Mouse (Mus musculus) hindbrain, embryonic 10.5 days (tissue): Measurements from ENCODE around the gene Inpp4a. TPM values are rescaled to one million over a fixed set of nuclear protein-coding genes. Genes with fewer than 3 reads are reported as not detected.

Experiments
- DNase-seq: peaks from one replicate; pipeline ENCODE4 v3.0.0-alpha.2; 2017; ENCODE audit warnings: low spot score
- H3K27ac ChIP-seq: fragments of 300-500 bp; sonication (generic); 2 replicates; pipeline ENCODE4 v1.5.1; 2016; ENCODE audit warnings: mild to moderate bottlenecking, moderate library complexity
- H3K27me3 ChIP-seq: fragments of 300-500 bp; sonication (generic); 2 replicates; pipeline ENCODE4 v1.6.1; 2016; ENCODE audit warnings: mild to moderate bottlenecking; ENCODE audit not compliant: poor library complexity, insufficient read depth, severe bottlenecking
- H3K36me3 ChIP-seq: fragments of 300-500 bp; sonication (generic); 2 replicates; pipeline ENCODE4 v1.6.1; 2016; ENCODE audit warnings: mild to moderate bottlenecking, moderate library complexity
- H3K4me1 ChIP-seq: fragments of 300-500 bp; sonication (generic); replicated peaks from 2 replicates; pipeline ENCODE4 v1.6.1; 2016; ENCODE audit warnings: mild to moderate bottlenecking
- H3K4me3 ChIP-seq: fragments of 300-500 bp; sonication (generic); 2 replicates; pipeline ENCODE4 v1.5.1; 2016; ENCODE audit warnings: mild to moderate bottlenecking, moderate library complexity
- H3K9me3 ChIP-seq: fragments of 300-500 bp; sonication (generic); 2 replicates; pipeline ENCODE4 v1.6.1; 2016; ENCODE audit warnings: mild to moderate bottlenecking, moderate library complexity
- WGBS: fragments of 180-500 bp; shearing (Covaris S2); methylation state at CpG from one replicate; pipeline ENCODE4 v1.1.7; 2016; 5-methylcytosine and 5-hydroxymethylcytosine counted together
- polyA plus RNA-seq: library from polyadenylated mRNA; unstranded; fragments of >200 nt; fragmentation: Nextera tagmentation; extraction: Ambion mirVana; gene quantifications from 2 replicates; pipeline ENCODE4 v1.2.1, GENCODE M21; 2016

Gene Inpp4a
- polyA plus RNA-seq, 1 experiment from 2014 or later = 21.8 TPM

- Histone ChIP-seq H3K4me1 (peaks cover 3% of the 10 kb centered on the region), H3K36me3 (no peaks in the 10 kb centered on the region)
- 84% methylated on average over 9 of the region's 9 CpGs for WGBS
Observed at GRCm38 (mm10) chr1:37305691-37306287, 6.1 kb downstream of the Inpp4a start.

GRCm38 (mm10) chr1:37307586-37307985 is 7.9 kb downstream of the Inpp4a start:
- no peaks in the 10 kb centered on the region for H3K27me3 ChIP-seq
- no peaks in the 10 kb centered on the region for H3K36me3 ChIP-seq
- no peak overlapping the region for H3K27ac ChIP-seq
- no peaks in the 10 kb centered on the region for H3K4me1 ChIP-seq
- H3K4me3 ChIP-seq = no peak overlapping the region
- 91% methylated on average over 2 of the region's 2 CpGs for WGBS
- no peak for DNase-seq
- H3K9me3 ChIP-seq = 0 out of 2 replicates have a peak, but pooled peaks cover 7% of the 10 kb centered on the region

More at GRCm38 (mm10) chr1:37305691-37306287, 6.1 kb downstream of the Inpp4a start:
- Histone ChIP-seq H3K9me3 (0 out of 2 replicates have a peak, but pooled peaks cover 7% of the 10 kb centered on the region), H3K27ac (no peak overlapping the region), H3K4me3 (no peak overlapping the region), H3K27me3 (peaks cover 5% of the 10 kb centered on the region; the same call in 1 of the 2 replicates)
- DNase-seq = no peak

DNA sequence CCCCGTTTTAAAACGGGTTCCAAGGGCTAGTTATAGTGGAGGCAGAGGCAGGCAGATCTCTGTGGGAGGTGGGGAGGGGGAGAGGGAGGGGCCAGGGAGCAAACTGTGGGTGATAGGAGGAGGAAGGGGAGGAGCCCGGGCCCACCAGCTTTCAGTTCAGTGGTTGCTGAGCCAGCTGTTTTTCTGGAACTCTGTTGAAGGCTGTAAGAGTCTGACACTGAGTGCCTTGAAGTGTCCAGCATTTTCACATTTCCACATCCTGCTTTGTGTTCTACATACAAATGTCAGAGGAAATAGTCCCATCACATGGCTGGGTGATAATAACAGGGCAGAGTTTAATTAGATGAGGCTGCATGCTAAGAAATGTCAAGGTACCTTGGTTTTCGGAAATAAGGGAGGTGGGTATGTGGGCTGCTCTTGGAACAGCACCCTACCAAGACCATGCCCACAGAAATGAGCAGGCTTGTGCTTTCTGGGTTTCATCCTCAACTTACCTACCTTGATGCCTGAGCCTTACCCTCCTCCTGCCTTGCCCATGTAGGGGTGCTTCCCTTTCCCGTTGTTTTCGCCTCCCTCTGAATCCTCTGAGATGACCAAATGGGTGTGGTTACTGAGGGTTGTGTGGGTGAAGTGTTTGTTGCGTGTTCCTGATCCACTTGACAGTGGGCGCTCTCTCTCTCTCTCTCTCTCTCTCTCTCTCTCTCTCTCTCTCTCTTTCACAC is 8.5 kb downstream of the Inpp4a start:
- 85% methylated on average over 8 of the region's 8 CpGs for WGBS

DNA sequence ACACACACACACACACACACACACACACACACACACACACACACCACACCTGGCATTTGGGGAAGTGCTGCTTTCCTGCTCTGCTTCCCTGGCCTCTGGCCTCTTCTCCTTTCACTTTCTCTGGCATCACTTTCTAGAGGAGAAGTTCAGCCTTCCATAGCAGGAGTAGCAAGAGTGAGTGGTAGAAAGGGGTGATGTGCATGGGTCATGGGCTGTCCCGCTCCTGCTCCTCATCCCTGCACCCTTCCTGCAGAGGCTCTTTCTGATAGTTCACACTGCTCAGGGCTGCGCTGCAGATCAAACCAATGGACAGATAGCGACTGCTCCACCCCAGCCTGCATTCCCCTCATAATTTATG is 9.1 kb downstream of the Inpp4a start:
- no peaks in the 10 kb centered on the region for H3K36me3 ChIP-seq
- WGBS = 91% methylated on average over 3 of the region's 3 CpGs
- peaks cover under 1% of the 10 kb centered on the region; the same call in 1 of the 2 replicates for H3K4me1 ChIP-seq
- H3K27me3 ChIP-seq = no peaks in the 10 kb centered on the region
- H3K27ac ChIP-seq = no peak overlapping the region
- H3K4me3 ChIP-seq = no peak overlapping the region
- DNase-seq = no peak
- H3K9me3 ChIP-seq = 0 out of 2 replicates have a peak, but pooled peaks cover 7% of the 10 kb centered on the region

More for the DNA sequence above, 8.5 kb downstream of the Inpp4a start:
- Histone ChIP-seq H3K27me3 (no peaks in the 10 kb centered on the region), H3K36me3 (no peaks in the 10 kb centered on the region), H3K9me3 (0 out of 2 replicates have a peak, but pooled peaks cover 7% of the 10 kb centered on the region), H3K4me1 (no peaks in the 10 kb centered on the region), H3K27ac (no peak overlapping the region), H3K4me3 (no peak overlapping the region)
- no peak for DNase-seq

DNA sequence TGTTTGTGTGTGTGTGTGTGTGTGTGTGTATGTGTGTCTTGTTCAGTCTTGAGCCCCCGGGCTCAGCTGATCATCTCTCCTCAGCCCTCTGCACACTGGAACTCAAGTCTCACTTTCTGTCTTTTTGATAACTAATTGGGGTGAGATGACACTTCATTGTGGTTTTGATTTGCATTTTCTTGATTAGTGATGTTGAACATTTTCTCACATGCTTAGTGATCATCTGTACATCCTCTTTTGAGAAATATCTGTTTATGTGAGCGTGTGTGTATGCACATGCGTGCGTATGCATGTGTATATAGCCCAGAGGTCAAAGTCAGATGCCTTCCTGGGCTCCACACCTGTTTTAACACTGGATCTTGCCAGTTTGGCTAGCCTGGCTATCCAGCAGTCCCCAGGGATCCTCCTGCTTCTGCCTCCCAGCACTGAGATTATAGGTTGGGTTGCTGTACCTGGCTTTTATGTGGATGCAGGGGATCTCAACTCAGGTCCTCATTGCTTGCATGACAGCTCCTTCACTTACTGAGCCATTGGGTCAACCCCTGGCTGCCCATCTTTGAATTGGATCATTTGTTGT is 10.4 kb downstream of the Inpp4a start:
- Histone ChIP-seq H3K4me1 (peaks cover 14% of the 10 kb centered on the region), H3K4me3 (no peak overlapping the region), H3K36me3 (no peaks in the 10 kb centered on the region), H3K27ac (no peak overlapping the region), H3K9me3 (0 out of 2 replicates have a peak, but pooled peaks cover 7% of the 10 kb centered on the region), H3K27me3 (no peaks in the 10 kb centered on the region)
- WGBS = 91% methylated on average over 4 of the region's 4 CpGs
- DNase-seq = no peak

DNA sequence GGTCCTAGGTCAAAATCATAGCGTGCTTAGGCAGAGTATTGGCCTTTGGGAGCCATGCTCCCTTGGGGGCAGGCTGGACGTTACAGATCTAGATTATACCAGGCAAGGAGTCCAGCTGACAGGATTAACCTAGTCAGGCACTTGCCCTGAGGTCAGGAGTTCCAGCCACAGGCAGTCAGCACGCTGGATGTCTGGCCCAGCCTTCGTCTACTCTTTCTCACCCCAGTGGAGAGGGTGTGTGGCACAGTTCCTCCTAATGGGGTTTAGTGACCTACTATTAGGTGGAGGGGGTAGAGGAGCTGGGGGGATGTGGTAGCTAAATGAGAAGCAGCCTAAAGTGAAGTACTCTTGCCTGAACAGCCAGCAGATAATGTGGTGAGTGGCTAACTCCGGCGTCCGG is 14.7 kb downstream of the Inpp4a start:
- no peaks in the 10 kb centered on the region for H3K27me3 ChIP-seq
- H3K4me1 ChIP-seq = peaks cover 25% of the 10 kb centered on the region
- 53% methylated on average over 7 of the region's 7 CpGs for WGBS
- H3K36me3 ChIP-seq = no peaks in the 10 kb centered on the region
- DNase-seq = no peak
- no peak overlapping the region for H3K27ac ChIP-seq
- 0 out of 2 replicates have a peak, but pooled peaks cover 7% of the 10 kb centered on the region for H3K9me3 ChIP-seq
- H3K4me3 ChIP-seq = no peak overlapping the region

GRCm38 (mm10) chr1:37317644-37318285 is 18.1 kb downstream of the Inpp4a start:
- DNase-seq = no peak
- Histone ChIP-seq H3K9me3 (no peaks in the 10 kb centered on the region), H3K36me3 (no peaks in the 10 kb centered on the region), H3K27me3 (no peaks in the 10 kb centered on the region), H3K4me3 (no peak overlapping the region), H3K27ac (no peak overlapping the region), H3K4me1 (peaks cover 25% of the 10 kb centered on the region)
- WGBS = 86% methylated on average over 7 of the region's 7 CpGs

DNA sequence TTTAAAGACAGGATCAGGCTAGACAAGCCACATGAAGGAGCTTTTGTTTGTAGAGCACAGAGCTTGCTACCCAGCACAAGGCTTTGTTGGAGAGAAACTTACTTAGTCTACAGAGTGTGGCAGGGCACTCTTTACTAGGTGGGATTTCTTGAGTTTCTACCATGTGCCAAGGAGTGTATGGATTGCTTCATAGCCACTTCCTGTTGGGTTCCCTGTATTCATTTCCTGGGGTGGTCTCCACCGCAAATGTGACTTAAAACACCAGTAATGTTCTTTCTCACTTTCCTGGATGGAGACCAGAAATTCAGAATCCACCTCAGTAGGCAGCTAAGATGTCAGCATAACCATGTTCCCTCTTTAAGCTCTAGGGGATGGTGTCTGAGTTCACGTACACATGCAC is 18.9 kb downstream of the Inpp4a start:
- Histone ChIP-seq H3K36me3 (no peaks in the 10 kb centered on the region), H3K9me3 (no peaks in the 10 kb centered on the region)

GRCm38 (mm10) chr1:37322690-37323089 is 23.0 kb downstream of the Inpp4a start:
- 94% methylated on average over 2 of the region's 2 CpGs for WGBS
- H3K9me3 ChIP-seq = no peaks in the 10 kb centered on the region
- no peaks in the 10 kb centered on the region for H3K36me3 ChIP-seq
- no peak overlapping the region for H3K27ac ChIP-seq
- no peaks in the 10 kb centered on the region for H3K4me1 ChIP-seq
- no peak overlapping the region for H3K4me3 ChIP-seq
- no peaks in the 10 kb centered on the region for H3K27me3 ChIP-seq
- no peak for DNase-seq

More for the DNA sequence above, 18.9 kb downstream of the Inpp4a start:
- Histone ChIP-seq H3K4me1 (peaks cover 25% of the 10 kb centered on the region), H3K4me3 (no peak overlapping the region), H3K27me3 (no peaks in the 10 kb centered on the region), H3K27ac (no peak overlapping the region)
- DNase-seq = no peak
- 91% methylated on average over 2 of the region's 2 CpGs for WGBS

DNA sequence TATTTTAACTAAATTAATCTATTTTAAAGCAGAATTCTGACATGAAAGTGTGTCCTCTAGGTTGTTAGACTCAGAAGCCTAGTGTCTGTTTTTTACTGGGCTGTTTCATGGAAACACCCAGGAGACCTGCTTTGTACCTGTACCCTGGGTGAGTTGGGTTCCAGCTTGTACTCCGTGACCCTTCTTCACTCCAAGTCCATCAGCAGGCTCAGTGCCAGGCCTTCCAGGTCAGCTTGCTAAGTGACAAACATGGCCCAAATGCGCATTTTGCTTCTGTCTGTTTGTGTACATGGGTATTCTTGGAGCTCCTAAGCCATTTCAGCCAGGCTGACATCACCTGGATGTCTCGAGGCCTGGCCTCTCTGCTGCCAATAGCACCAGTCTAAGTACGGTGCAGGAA is 23.5 kb downstream of the Inpp4a start:
- no peaks in the 10 kb centered on the region for H3K4me1 ChIP-seq
- no peak for DNase-seq
- no peak overlapping the region for H3K27ac ChIP-seq
- no peak overlapping the region for H3K4me3 ChIP-seq
- H3K36me3 ChIP-seq = no peaks in the 10 kb centered on the region
- 93% methylated on average over 4 of the region's 4 CpGs for WGBS
- no peaks in the 10 kb centered on the region for H3K27me3 ChIP-seq
- no peaks in the 10 kb centered on the region for H3K9me3 ChIP-seq

GRCm38 (mm10) chr1:37324569-37324968 is 24.9 kb downstream of the Inpp4a start:
- no peak for DNase-seq
- Histone ChIP-seq H3K4me3 (no peak overlapping the region), H3K27ac (no peak overlapping the region), H3K4me1 (no peaks in the 10 kb centered on the region), H3K36me3 (no peaks in the 10 kb centered on the region), H3K9me3 (peaks cover 5% of the 10 kb centered on the region), H3K27me3 (no peaks in the 10 kb centered on the region)
- WGBS = 44% methylated on average over 5 of the region's 5 CpGs

DNA sequence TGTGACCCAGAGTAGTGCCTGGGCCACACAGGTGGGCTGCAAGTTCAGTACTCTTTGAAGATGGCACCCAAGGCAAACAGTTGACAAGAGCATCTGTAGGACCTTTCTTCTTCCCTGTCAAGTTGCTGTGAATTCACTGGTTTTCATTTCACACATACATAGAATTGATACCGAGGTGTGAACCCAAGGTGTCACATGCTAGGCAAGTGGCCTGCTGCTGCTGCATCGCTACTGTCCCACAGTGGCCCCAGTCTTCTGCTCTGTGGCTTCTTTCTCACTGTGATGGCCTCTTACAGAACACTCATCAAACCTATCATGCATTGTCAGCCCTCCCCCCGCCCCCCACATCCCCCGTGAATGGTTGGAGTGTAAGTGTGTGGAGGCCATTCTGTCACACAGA is 27.6 kb downstream of the Inpp4a start:
- Histone ChIP-seq H3K9me3 (peaks cover 5% of the 10 kb centered on the region), H3K36me3 (no peaks in the 10 kb centered on the region), H3K4me1 (no peaks in the 10 kb centered on the region), H3K27ac (no peak overlapping the region), H3K4me3 (no peak overlapping the region), H3K27me3 (no peaks in the 10 kb centered on the region)
- DNase-seq = no peak
- 82% methylated on average over 4 of the region's 4 CpGs for WGBS

- Histone ChIP-seq H3K9me3 (peaks cover 5% of the 10 kb centered on the region), H3K4me1 (no peaks in the 10 kb centered on the region), H3K27ac (no peak overlapping the region), H3K27me3 (no peaks in the 10 kb centered on the region), H3K36me3 (no peaks in the 10 kb centered on the region), H3K4me3 (no peak overlapping the region)
- WGBS = 92% methylated on average over 3 of the region's 3 CpGs
- DNase-seq = no peak
Observed at GRCm38 (mm10) chr1:37329132-37329531, 29.5 kb downstream of the Inpp4a start.
